Mouse (Mus musculus) olfactory bulb, adult 2 months (tissue): ENCODE measurements around the gene Spem1.
"Not testable (repeated sequence)": the region's sequence is repeated elsewhere in the genome, so short reads cannot be mapped to it uniquely, and the experiment has no call there.

Experiments
- CTCF ChIP-seq: fragments of 200-500 bp; IDR thresholded peaks from 2 replicates; pipeline ENCODE4 v1.5.1; 2012; ENCODE audit warnings: low read depth, mild to moderate bottlenecking, low read length, moderate library complexity; ENCODE audit not compliant: insufficient read depth
- POLR2A ChIP-seq: fragments of 200-500 bp; IDR thresholded peaks from 2 replicates; pipeline ENCODE4 v1.6.1; 2012; ENCODE audit warnings: mild to moderate bottlenecking, low read depth, low read length, moderate library complexity; ENCODE audit not compliant: insufficient read depth

GRCm38 (mm10) chr11:69863729-69864128 lies 41.7 kb upstream of the Spem1 start:
- TF ChIP-seq CTCF, POLR2A: not testable (repeated sequence)
